Mouse (Mus musculus) neural tube, embryonic 14.5 days (tissue): Measurements from ENCODE around the gene Ckm. TPM values are rescaled to one million over a fixed set of nuclear protein-coding genes. Genes with fewer than 3 reads are reported as not detected.

ENCODE experiments used
- ATAC-seq: fragments of 200-750 bp; cut with Nextera tagmentation; 2 replicates; pipeline ENCODE4 v1.8.0; 2017; ENCODE audit warnings: low read depth, mild to moderate bottlenecking, moderate TSS enrichment, moderate library complexity
- H3K27ac ChIP-seq: fragments of 300-500 bp; sonication (generic); 2 replicates; pipeline ENCODE4 v1.5.1; 2014; ENCODE audit warnings: low read depth, mild to moderate bottlenecking, control low read depth, low read length, moderate library complexity, mixed read lengths
- H3K27me3 ChIP-seq: fragments of 300-500 bp; sonication (generic); 2 replicates; pipeline ENCODE4 v1.6.1; 2014; ENCODE audit warnings: low read length; ENCODE audit not compliant: control insufficient read depth, insufficient read depth
- H3K36me3 ChIP-seq: fragments of 300-500 bp; sonication (generic); 2 replicates; pipeline ENCODE4 v1.6.1; 2014; ENCODE audit warnings: low read length, mixed read lengths; ENCODE audit not compliant: control insufficient read depth, insufficient read depth
- H3K4me1 ChIP-seq: fragments of 300-500 bp; sonication (generic); 2 replicates; pipeline ENCODE4 v1.6.1; 2014; ENCODE audit warnings: low read length; ENCODE audit not compliant: control insufficient read depth, insufficient read depth
- H3K4me2 ChIP-seq: fragments of 300-500 bp; sonication (generic); 2 replicates; pipeline ENCODE4 v1.6.1; 2014; ENCODE audit warnings: mild to moderate bottlenecking, low read depth, low read length, control low read depth
- H3K4me3 ChIP-seq: fragments of 300-500 bp; sonication (generic); 2 replicates; pipeline ENCODE4 v1.5.1; 2014; ENCODE audit warnings: low read depth, low read length, control low read depth, mixed read lengths
- H3K9ac ChIP-seq: fragments of 300-500 bp; sonication (generic); replicated peaks from 2 replicates; pipeline ENCODE4 v1.6.1; 2014; ENCODE audit warnings: low read depth, mild to moderate bottlenecking, control low read depth, low read length, mixed read lengths
- H3K9me3 ChIP-seq: fragments of 300-500 bp; sonication (generic); 2 replicates; pipeline ENCODE4 v1.6.1; 2016; ENCODE audit warnings: low read length; ENCODE audit not compliant: control insufficient read depth
- WGBS: fragments of 180-500 bp; shearing (Covaris S2); extraction: QIAGEN DNeasy Blood & Tissue Kit; methylation state at CpG from one replicate; pipeline ENCODE4 v1.1.7; 2014; 5-methylcytosine and 5-hydroxymethylcytosine counted together
- polyA plus RNA-seq: library from polyadenylated mRNA; unstranded; fragments of >200 nt; fragmentation: Nextera tagmentation; extraction: Ambion mirVana; gene quantifications from 2 replicates; pipeline ENCODE4 v1.2.1, GENCODE M21; 2014

The Ckm gene
- 0.63 and 2.0 TPM in 2 replicates for polyA plus RNA-seq

GRCm38 (mm10) chr7:19404476-19404875 is at the start of gene Ckm:
TSS of gene Ckm (plus strand) at chr7:19404776.
- Histone ChIP-seq H3K36me3 (no peaks in the 10 kb centered on the region), H3K27me3 (peaks cover 17% of the 10 kb centered on the region), H3K9ac (peak within 1 kb of the TSS; percentile 47), H3K4me3 (peak within 1 kb of the TSS; percentile 39), H3K4me1 (peaks cover 8% of the 10 kb centered on the region; the same call in 1 of the 2 replicates), H3K4me2 (peak within 1 kb of the TSS; percentile 92), H3K9me3 (no peaks in the 10 kb centered on the region; the same call in 1 of the 2 replicates), H3K27ac (no peak within 1 kb of the TSS)
- WGBS: 51% methylated on average over 7 of the region's 7 CpGs
- no peak for ATAC-seq

- H3K36me3 ChIP-seq: peaks cover 47% of the 10 kb centered on the region
- no peak for ATAC-seq
Observed at GRCm38 (mm10) chr7:19354991-19355390, 49.6 kb upstream of the Ckm start.

GRCm38 (mm10) chr7:19356311-19356710 is 48.3 kb upstream of the Ckm start:
- 70% methylated on average over 10 of the region's 10 CpGs for WGBS
- Histone ChIP-seq H3K27me3 (no peaks in the 10 kb centered on the region), H3K36me3 (peaks cover 38% of the 10 kb centered on the region), H3K4me2 (no peak overlapping the region), H3K27ac (no peak overlapping the region), H3K4me3 (no peak overlapping the region), H3K9ac (no peak overlapping the region), H3K4me1 (peaks cover 12% of the 10 kb centered on the region), H3K9me3 (no peaks in the 10 kb centered on the region)
- ATAC-seq: no peak

More at GRCm38 (mm10) chr7:19354991-19355390, 49.6 kb upstream of the Ckm start:
- Histone ChIP-seq H3K9me3 (no peaks in the 10 kb centered on the region), H3K27me3 (no peaks in the 10 kb centered on the region), H3K9ac (no peak overlapping the region), H3K4me2 (no peak overlapping the region), H3K4me1 (peaks cover 10% of the 10 kb centered on the region), H3K4me3 (no peak overlapping the region), H3K27ac (no peak overlapping the region)
- WGBS: 90% methylated on average over 5 of the region's 5 CpGs

DNA sequence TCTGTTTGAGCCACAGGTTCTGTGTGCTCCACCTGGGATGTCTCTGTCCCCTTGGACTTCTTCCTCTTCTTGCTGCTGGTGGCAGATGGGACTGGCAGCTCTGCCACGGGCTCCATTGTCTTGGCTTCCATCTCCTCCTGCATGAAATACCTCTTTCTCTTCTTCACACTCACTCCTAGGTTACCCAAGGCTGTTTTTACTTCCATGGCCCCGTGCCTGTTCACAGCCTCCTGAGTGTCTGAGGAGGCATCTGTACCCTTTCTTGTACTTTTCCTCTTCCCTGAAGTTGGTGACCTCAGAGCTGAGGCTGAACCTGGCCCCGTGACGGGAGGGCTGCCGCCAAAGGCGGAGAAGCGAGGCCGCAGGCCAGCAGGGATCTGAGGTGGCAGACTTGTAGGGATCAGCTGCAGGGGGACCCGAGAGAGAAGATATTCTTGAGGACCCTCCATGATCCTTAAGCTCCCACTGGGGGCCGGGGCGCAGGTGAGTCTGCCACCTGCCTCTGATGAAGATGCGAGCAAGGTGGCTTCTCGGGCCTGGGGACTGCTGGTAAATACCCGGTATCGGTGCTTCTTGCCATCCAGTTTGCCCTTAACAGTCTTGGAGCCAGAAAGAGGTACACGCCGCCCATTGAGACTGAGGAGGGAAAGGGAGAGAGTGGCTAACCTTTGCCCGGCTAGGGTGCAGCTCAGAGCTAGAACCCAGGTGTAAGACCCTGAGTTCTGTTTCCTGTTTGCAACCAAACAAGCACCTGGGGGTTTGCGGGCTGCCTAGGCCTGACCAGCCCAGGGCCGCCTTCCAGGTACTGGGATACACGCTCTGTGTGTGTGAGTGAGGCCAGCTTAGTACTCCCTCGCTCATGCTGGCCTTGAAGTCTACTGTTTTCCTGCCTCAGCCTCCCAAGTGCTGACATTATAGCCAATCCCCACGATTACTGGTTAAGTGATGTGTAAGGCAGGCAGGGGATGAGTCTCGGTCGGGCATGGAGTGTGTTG is 46.9 kb upstream of the Ckm start:
- Histone ChIP-seq H3K9ac (no peak overlapping the region), H3K9me3 (no peaks in the 10 kb centered on the region), H3K27ac (no peak overlapping the region), H3K27me3 (no peaks in the 10 kb centered on the region), H3K36me3 (peaks cover 33% of the 10 kb centered on the region), H3K4me2 (no peak overlapping the region; the same call in 1 of the 2 replicates), H3K4me3 (peak overlapping the region; percentile 59), H3K4me1 (peaks cover 12% of the 10 kb centered on the region)
- ATAC-seq: no peak
- WGBS: 93% methylated on average over 25 of the region's 25 CpGs

DNA sequence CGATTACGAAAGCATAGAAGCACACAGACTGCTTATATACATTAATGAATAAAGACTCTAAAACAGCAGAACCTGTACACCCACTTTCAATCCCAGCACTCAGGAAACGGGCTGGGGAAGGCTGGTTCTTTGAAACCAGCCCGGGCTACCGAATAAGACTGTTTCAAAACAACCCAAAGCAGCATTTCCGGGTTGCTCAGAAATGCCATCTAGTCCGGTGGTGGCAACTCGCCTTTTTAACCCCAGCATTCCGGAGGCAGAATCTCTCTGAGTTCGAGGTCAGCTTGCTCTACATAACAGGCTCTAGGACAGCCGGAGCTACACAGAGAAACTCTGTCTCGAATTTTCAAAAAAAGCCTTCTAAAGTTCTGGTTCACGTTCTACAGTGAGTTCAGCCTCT is 45.9 kb upstream of the Ckm start:
- H3K27me3 ChIP-seq: no peaks in the 10 kb centered on the region
- no peak overlapping the region for H3K27ac ChIP-seq
- peak overlapping the region; percentile 99 for H3K4me2 ChIP-seq
- WGBS: 22% methylated on average over 13 of the region's 13 CpGs
- H3K4me3 ChIP-seq: peak overlapping the region; percentile 59
- peak overlapping the region; percentile 60 for H3K9ac ChIP-seq
- peaks cover 26% of the 10 kb centered on the region for H3K36me3 ChIP-seq
- no peaks in the 10 kb centered on the region for H3K9me3 ChIP-seq
- H3K4me1 ChIP-seq: peaks cover 12% of the 10 kb centered on the region
- ATAC-seq: no peak

DNA sequence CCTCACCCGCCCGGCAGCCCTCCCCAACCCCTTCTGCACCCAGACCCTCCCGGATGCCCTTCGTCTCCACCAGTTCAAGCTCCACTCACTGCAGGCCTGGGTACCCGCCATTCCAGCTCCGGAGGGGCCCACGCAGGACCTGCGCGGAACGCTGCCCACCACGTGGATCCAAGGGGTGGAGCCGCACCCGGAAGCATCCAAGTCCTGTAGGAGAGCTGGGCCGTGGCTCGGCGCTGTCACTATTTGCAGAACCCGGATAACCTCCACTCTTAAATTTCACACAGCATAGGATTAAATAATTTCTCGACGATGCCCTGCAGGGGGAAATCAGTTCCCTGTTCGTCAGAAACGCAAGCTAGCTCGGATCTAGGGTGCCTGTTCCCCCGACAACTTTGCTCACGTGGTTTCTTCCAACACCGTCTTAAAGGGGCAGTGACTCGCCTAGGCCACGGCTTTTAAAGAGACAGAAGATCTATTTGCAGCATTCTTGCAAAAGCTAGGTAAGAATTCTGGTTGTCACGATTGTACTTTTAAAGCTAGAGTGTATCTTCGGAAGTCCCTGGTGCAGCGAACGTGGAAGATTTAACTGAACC is 45.2 kb upstream of the Ckm start, which contains the start of the genes Cd3eap and Ppp1r13l:
TSS of gene Cd3eap (minus strand) at position 185 of the 593 bp plus-strand sequence.
TSS of gene Ppp1r13l (plus strand) at position 451 of the 593 bp plus-strand sequence.
- H3K27ac ChIP-seq: 0 out of 2 replicates have a peak within 1 kb of the TSS, but pooled peaks have one; percentile 5
- peaks cover 23% of the 10 kb centered on the region for H3K36me3 ChIP-seq
- ATAC-seq: peak; percentile 85
- 0% methylated on average over 31 of the region's 31 CpGs for WGBS
- peak within 1 kb of the TSS; percentile 60 for H3K9ac ChIP-seq
- no peaks in the 10 kb centered on the region for H3K27me3 ChIP-seq
- peaks cover 12% of the 10 kb centered on the region for H3K4me1 ChIP-seq
- H3K4me3 ChIP-seq: peak within 1 kb of the TSS; percentile 59
- no peaks in the 10 kb centered on the region for H3K9me3 ChIP-seq
- peak within 1 kb of the TSS; percentile 99 for H3K4me2 ChIP-seq

DNA sequence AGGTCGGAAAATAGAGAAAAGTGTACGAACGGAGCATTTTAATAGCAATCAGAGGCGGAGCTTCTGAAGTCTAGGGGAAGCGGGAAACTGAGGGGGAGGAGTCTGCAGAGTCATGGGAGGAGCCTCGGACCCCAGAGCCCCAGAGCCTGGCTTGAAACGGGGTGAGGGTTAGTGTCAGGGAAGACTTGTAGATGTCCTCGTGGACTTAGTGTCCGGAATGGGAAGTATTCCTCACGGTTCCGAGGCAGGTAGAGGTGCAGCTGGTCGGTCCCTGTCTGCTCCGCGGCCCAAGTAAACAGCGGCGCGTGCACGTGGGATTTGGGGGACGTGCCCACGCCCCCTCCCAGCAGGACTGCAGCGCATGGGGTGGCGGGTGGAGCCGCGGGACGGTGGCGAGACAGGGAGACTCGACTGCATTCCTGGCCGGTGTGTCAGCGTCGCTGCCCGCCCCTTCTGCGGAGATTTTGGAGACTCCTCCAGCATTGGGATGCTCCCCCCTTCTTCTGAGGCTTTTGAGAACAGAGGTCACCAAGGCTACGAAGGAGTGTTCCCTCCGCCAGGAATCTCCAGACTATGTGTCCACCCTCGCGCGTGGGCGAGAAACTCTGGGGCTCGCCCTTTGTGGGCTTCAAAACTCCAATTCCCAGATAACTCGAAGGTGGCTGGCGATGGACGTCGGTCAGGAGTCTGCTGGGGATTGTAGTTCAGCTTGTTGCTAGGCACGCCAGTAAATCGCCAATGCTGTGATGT is 44.5 kb upstream of the Ckm start:
- WGBS: under 1% methylated on average over 45 of the region's 45 CpGs

DNA sequence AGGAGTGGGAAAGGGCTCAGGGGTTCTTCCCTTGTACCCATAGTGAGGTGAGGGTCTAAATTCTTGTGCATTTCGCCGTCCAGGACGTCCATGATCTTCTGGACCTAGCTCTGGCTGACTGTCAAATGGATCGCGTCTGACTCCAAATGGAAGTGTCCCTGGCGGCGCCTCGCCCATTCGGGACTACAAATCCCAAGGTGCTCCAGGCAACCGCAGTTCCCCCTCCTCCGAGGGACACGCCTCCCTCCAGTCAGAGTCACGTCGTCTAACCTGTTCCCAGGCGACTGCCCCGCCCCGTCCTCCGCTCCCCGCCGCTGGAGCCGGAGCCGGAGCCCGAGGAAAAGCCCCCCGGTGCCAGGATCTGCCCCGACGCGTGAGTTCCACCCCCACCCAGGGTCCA is 43.6 kb upstream of the Ckm start:
- no peak overlapping the region for H3K27ac ChIP-seq
- peak; percentile 57 for ATAC-seq
- under 1% methylated on average over 27 of the region's 27 CpGs for WGBS

More for the DNA sequence above, 44.5 kb upstream of the Ckm start:
- Histone ChIP-seq H3K4me2 (peak overlapping the region; percentile 99), H3K9ac (peak overlapping the region; percentile 32; the same call in 1 of the 2 replicates), H3K9me3 (no peaks in the 10 kb centered on the region), H3K27ac (0 out of 2 replicates have a peak overlapping the region, but pooled peaks have one; percentile 5), H3K27me3 (no peaks in the 10 kb centered on the region), H3K4me1 (peaks cover 12% of the 10 kb centered on the region), H3K4me3 (peak overlapping the region; percentile 59), H3K36me3 (peaks cover 18% of the 10 kb centered on the region)
- ATAC-seq: peak; percentile 78

More for the DNA sequence above, 43.6 kb upstream of the Ckm start:
- Histone ChIP-seq H3K27me3 (no peaks in the 10 kb centered on the region), H3K36me3 (peaks cover 14% of the 10 kb centered on the region; the same call in 1 of the 2 replicates), H3K4me3 (peak overlapping the region; percentile 59), H3K9me3 (no peaks in the 10 kb centered on the region), H3K9ac (peak overlapping the region; percentile 52; the same call in 1 of the 2 replicates), H3K4me1 (peaks cover 12% of the 10 kb centered on the region), H3K4me2 (peak overlapping the region; percentile 99)
